Mouse (Mus musculus) skeletal muscle tissue, postnatal 0 days (tissue): ENCODE measurements around the gene Blmh. TPM values are rescaled to one million over a fixed set of nuclear protein-coding genes. Genes with fewer than 3 reads are reported as not detected.

Source experiments
- polyA plus RNA-seq: library from polyadenylated mRNA; unstranded; fragments of >200 nt; fragmentation: Nextera tagmentation; extraction: Ambion mirVana; gene quantifications from 2 replicates; pipeline ENCODE4 v1.2.1, GENCODE M21; 2015

Blmh gene
- 57.4 and 73.9 TPM in 2 replicates for polyA plus RNA-seq

GRCm38 (mm10) chr11:76924759-76925236 lies at the start of gene Blmh:
Blmh (plus strand) TSS chr11:76924809.

GRCm38 (mm10) chr11:76901579-76902361 lies 22.8 kb upstream of the Blmh start, which contains the start of gene Tmigd1:
Tmigd1 (plus strand) TSS chr11:76902159.

GRCm38 (mm10) chr11:76997916-76998704 lies 73.5 kb downstream of the Blmh start, which contains the start of gene Slc6a4:
Slc6a4 (plus strand) TSS chr11:76998603.

Other genes with a start within 250 kb of the Blmh start
- 2.2 and 17.8 TPM in 2 replicates for gene Trarg1, start 245.0 kb upstream of the Blmh start, polyA plus RNA-seq
- gene Gosr1, start 161.2 kb upstream of the Blmh start, polyA plus RNA-seq, result 13.8 and 17.8 TPM in 2 replicates
- gene Cpd, start 77.8 kb upstream of the Blmh start, polyA plus RNA-seq, result 6.8 and 8.4 TPM in 2 replicates
- 0.55 and 1.7 TPM in 2 replicates for gene Tmigd1, start 22.6 kb upstream of the Blmh start, polyA plus RNA-seq
- 4.5 and 7.0 TPM in 2 replicates for gene Slc6a4, start 73.8 kb downstream of the Blmh start, polyA plus RNA-seq
- 46.7 and 52.3 TPM in 2 replicates for gene Nsrp1, start 153.6 kb downstream of the Blmh start, polyA plus RNA-seq